Mouse (Mus musculus): ENCODE measurements around the gene Snx14.

Snx14 gene

GRCm38 (mm10) chr9:88380542-88380941, 58.2 kb downstream of the Snx14 start:
- DNase-seq (ENCODE audit: low spot score): no peak

GRCm38 (mm10) chr9:88380076-88380475, 58.7 kb downstream of the Snx14 start:
- DNase-seq (ENCODE audit: low spot score): no peak

- no peak for DNase-seq (ENCODE audit: low spot score)
Observed at GRCm38 (mm10) chr9:88379057-88379456, 59.7 kb downstream of the Snx14 start.

- DNase-seq (ENCODE audit: low spot score): no peak
Observed at GRCm38 (mm10) chr9:88377483-88377882, 61.3 kb downstream of the Snx14 start.

- no peak for DNase-seq (ENCODE audit: low spot score)
Observed at GRCm38 (mm10) chr9:88373001-88373400, 65.8 kb downstream of the Snx14 start.

- no peak for DNase-seq (ENCODE audit: low spot score)
Observed at GRCm38 (mm10) chr9:88371201-88371600, 67.6 kb downstream of the Snx14 start.

GRCm38 (mm10) chr9:88369666-88370065, 69.1 kb downstream of the Snx14 start:
- no peak for DNase-seq (ENCODE audit: low spot score)

- DNase-seq (ENCODE audit: low spot score): no peak
Observed at GRCm38 (mm10) chr9:88368476-88368875, 70.3 kb downstream of the Snx14 start.

GRCm38 (mm10) chr9:88367751-88368150, 71.0 kb downstream of the Snx14 start:
- no peak for DNase-seq (ENCODE audit: low spot score)

- no peak for DNase-seq (ENCODE audit: low spot score)
Observed at GRCm38 (mm10) chr9:88367322-88367721, 71.4 kb downstream of the Snx14 start.

GRCm38 (mm10) chr9:88366819-88367218, 71.9 kb downstream of the Snx14 start:
- no peak for DNase-seq (ENCODE audit: low spot score)

- DNase-seq (ENCODE audit: low spot score): no peak
Observed at GRCm38 (mm10) chr9:88366308-88366707, 72.5 kb downstream of the Snx14 start.

- DNase-seq (ENCODE audit: low spot score): no peak
Observed at GRCm38 (mm10) chr9:88363102-88363501, 75.7 kb downstream of the Snx14 start.

GRCm38 (mm10) chr9:88362055-88362850, 76.5 kb downstream of the Snx14 start:
- no peak for DNase-seq (ENCODE audit: low spot score)

GRCm38 (mm10) chr9:88361211-88361909, 77.4 kb downstream of the Snx14 start:
- DNase-seq (ENCODE audit: low spot score): no peak

- DNase-seq (ENCODE audit: low spot score): no peak
Observed at GRCm38 (mm10) chr9:88359140-88359539, 79.6 kb downstream of the Snx14 start.

GRCm38 (mm10) chr9:88357173-88357572, 81.6 kb downstream of the Snx14 start:
- no peak for DNase-seq (ENCODE audit: low spot score)

GRCm38 (mm10) chr9:88353459-88353858, 85.3 kb downstream of the Snx14 start:
- no peak for DNase-seq (ENCODE audit: low spot score)

- DNase-seq (ENCODE audit: low spot score): no peak
Observed at GRCm38 (mm10) chr9:88352741-88353140, 86.0 kb downstream of the Snx14 start.

- no peak for DNase-seq (ENCODE audit: low spot score)
Observed at GRCm38 (mm10) chr9:88351163-88351562, 87.6 kb downstream of the Snx14 start.

- no peak for DNase-seq (ENCODE audit: low spot score)
Observed at GRCm38 (mm10) chr9:88350317-88350716, 88.4 kb downstream of the Snx14 start.

GRCm38 (mm10) chr9:88348623-88349022, 90.1 kb downstream of the Snx14 start:
- DNase-seq (ENCODE audit: low spot score): no peak

- no peak for DNase-seq (ENCODE audit: low spot score)
Observed at GRCm38 (mm10) chr9:88346857-88347256, 91.9 kb downstream of the Snx14 start.

Data from layer of hippocampus, adult 11-12 months (tissue).